Mouse (Mus musculus) heart, postnatal 0 days (tissue): ENCODE data around the gene B3glct.

Source experiments
- CTCF ChIP-seq: IDR thresholded peaks from 2 replicates; pipeline ENCODE4 v1.5.1; 2016; ENCODE audit warnings: antibody characterized with exemption, control low read depth, low read depth
- EP300 ChIP-seq: IDR thresholded peaks from 2 replicates; pipeline ENCODE4 v1.6.1; 2016; ENCODE audit warnings: antibody characterized with exemption, low read depth

DNA sequence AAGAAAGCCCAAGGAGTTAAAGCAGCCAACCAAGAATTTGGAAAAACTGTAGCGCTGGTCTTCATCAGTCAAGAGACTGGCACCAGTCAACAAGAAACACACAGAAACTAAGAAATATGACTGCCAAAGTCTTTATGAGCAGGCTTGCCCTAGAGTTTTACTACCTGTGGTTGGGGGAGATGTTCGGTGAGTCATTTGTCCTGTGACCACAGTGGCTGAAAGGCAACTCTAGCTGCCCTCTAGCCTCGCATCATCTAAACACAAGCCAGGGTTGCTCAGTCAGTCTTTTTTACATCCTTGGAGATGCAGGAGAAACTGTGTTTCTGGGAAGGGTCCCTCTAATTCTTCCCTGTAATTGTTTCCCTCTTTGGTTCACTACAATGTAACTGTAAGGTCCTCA is 834 bp upstream of the B3glct start:
- TF ChIP-seq CTCF: no peak
- TF ChIP-seq EP300: no peak
